Mouse (Mus musculus) forebrain, embryonic 13.5 days (tissue): Measurements from ENCODE around the gene Umps. TPM values are rescaled to one million over a fixed set of nuclear protein-coding genes. Genes with fewer than 3 reads are reported as not detected.
A peak's percentile ranks its signal among the peaks of the same experiment; 100 is the strongest.

Experiments used
- ATAC-seq: fragments of 200-750 bp; cut with Nextera tagmentation; 2 replicates; pipeline ENCODE4 v1.8.0; 2017
- H3K27ac ChIP-seq: fragments of 300-500 bp; sonication (generic); 2 replicates; pipeline ENCODE4 v1.5.1; 2015; ENCODE audit warnings: inconsistent platforms, mild to moderate bottlenecking, moderate library complexity
- H3K27me3 ChIP-seq: fragments of 300-500 bp; sonication (generic); 2 replicates; pipeline ENCODE4 v1.6.1; 2015; ENCODE audit warnings: mild to moderate bottlenecking, inconsistent platforms
- H3K36me3 ChIP-seq: fragments of 300-500 bp; sonication (generic); 2 replicates; pipeline ENCODE4 v1.6.1; 2015; ENCODE audit warnings: mild to moderate bottlenecking, inconsistent platforms; ENCODE audit not compliant: poor library complexity, severe bottlenecking
- H3K4me1 ChIP-seq: fragments of 300-500 bp; sonication (generic); 2 replicates; pipeline ENCODE4 v1.6.1; 2015; ENCODE audit warnings: inconsistent platforms
- H3K4me2 ChIP-seq: fragments of 300-500 bp; sonication (generic); 2 replicates; pipeline ENCODE4 v1.6.1; 2015; ENCODE audit warnings: inconsistent platforms, mild to moderate bottlenecking, moderate library complexity
- H3K4me3 ChIP-seq: fragments of 300-500 bp; sonication (generic); 2 replicates; pipeline ENCODE4 v1.5.1; 2015; ENCODE audit warnings: mild to moderate bottlenecking, inconsistent platforms
- H3K9ac ChIP-seq: fragments of 300-500 bp; sonication (generic); 2 replicates; pipeline ENCODE4 v1.6.1; 2015; ENCODE audit warnings: mild to moderate bottlenecking, inconsistent platforms
- H3K9me3 ChIP-seq: fragments of 300-500 bp; sonication (generic); replicated peaks from 2 replicates; pipeline ENCODE4 v1.6.1; 2016; ENCODE audit warnings: inconsistent platforms
- WGBS: fragments of 180-500 bp; shearing (Covaris S2); methylation state at CpG from one replicate; pipeline ENCODE4 v1.1.7; 2015; 5-methylcytosine and 5-hydroxymethylcytosine counted together
- polyA plus RNA-seq: library from polyadenylated mRNA; unstranded; fragments of >200 nt; fragmentation: Nextera tagmentation; extraction: Ambion mirVana; gene quantifications from 2 replicates; pipeline ENCODE4 v1.2.1, GENCODE M21; 2015

The Umps gene
- polyA plus RNA-seq, 1 experiment from 2014 or later: 40.4 TPM

DNA sequence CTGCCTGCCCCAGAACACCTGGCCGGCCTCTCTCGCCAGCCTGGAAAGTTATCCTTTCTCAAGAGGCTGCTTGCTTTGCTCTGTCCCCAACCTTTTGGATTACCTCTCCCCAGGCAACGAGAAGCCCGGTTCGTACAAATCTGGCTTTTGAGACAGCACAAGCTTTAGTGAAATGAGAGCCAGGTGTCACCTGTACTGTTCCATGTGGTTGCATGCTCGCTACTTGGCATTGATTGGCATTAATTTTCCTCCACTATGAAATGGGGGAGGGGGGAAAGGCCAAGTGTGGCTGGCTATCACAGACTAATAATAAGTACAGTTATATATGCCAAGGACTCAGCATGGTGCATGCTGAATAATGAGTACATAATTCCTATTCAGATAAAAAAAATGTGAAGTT is 27.5 kb upstream of the Umps start:
- Histone ChIP-seq H3K27me3 (0 out of 2 replicates have a peak, but pooled peaks cover 6% of the 10 kb centered on the region), H3K36me3 (no peaks in the 10 kb centered on the region), H3K9me3 (no peaks in the 10 kb centered on the region), H3K9ac (no peak overlapping the region), H3K27ac (no peak overlapping the region), H3K4me2 (no peak overlapping the region), H3K4me3 (no peak overlapping the region), H3K4me1 (no peaks in the 10 kb centered on the region)
- ATAC-seq: no peak
- 75% methylated on average over 6 of the region's 6 CpGs for WGBS

DNA sequence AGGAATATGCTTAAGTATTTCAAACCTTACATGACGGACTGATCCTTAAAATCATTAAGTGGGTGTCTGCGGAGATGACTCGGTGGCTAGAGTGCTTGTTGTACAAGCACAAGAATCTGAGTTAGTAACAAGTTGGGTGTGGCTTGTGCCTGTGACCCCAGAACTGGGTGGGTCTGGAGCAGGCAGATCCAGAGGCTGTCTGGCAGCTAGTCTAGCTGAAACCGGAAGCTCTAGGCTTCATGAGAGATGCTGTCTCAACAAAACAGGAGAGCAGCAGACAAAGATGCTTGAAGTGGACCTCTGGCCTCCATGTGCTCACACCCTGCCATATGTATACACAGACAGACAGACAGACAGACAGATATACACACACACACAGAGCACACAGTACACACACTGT is 23.9 kb upstream of the Umps start:
- no peaks in the 10 kb centered on the region for H3K9me3 ChIP-seq
- no peak overlapping the region for H3K9ac ChIP-seq
- peaks cover 26% of the 10 kb centered on the region for H3K36me3 ChIP-seq
- no peak overlapping the region for H3K4me2 ChIP-seq
- H3K4me3 ChIP-seq: no peak overlapping the region
- H3K27ac ChIP-seq: no peak overlapping the region
- WGBS: 90% methylated on average over 4 of the region's 4 CpGs
- H3K27me3 ChIP-seq: 0 out of 2 replicates have a peak, but pooled peaks cover 3% of the 10 kb centered on the region
- ATAC-seq: no peak
- H3K4me1 ChIP-seq: no peaks in the 10 kb centered on the region

- no peak overlapping the region for H3K9ac ChIP-seq
- H3K27ac ChIP-seq: no peak overlapping the region
- ATAC-seq: no peak
- no peaks in the 10 kb centered on the region for H3K9me3 ChIP-seq
- H3K36me3 ChIP-seq: peaks cover 40% of the 10 kb centered on the region
- H3K4me1 ChIP-seq: no peaks in the 10 kb centered on the region
- WGBS: 83% methylated on average over 1 of the region's 1 CpGs
- H3K4me2 ChIP-seq: no peak overlapping the region
- no peak overlapping the region for H3K4me3 ChIP-seq
- no peaks in the 10 kb centered on the region for H3K27me3 ChIP-seq
These were observed 22.3 kb upstream of the Umps start for GRCm38 (mm10) chr16:33989106-33989505.

DNA sequence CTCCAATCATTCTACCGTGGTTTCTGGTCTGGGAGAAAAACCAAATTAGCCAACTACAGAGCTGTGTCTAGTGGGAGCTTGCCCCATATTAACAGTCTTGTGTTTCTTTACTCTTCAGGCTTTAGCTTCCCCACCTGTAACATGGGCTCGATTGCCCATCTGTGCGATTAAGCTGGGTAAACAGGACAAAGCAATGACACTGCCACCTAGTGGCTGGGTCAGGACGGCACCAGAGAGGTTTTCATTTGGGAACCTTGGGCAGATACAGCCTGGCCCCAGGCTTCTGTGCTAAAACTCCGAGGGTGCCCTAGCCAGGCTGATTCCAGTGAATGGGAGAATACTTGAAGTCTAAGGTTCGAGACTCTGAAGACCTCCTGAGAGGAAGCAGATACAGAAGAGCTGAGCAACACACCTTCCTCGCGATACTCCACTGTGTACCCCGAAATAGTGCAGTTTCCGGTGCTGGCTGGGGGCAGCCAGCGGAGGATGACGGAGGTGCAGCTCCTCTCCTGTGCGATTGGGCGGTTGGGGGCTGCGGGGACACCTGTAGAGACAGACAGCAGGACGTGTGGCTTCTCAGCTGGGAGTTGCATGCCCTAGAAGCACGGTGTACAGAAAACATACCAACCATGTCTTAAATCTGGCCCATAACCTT is 21.6 kb upstream of the Umps start:
- WGBS: 64% methylated on average over 17 of the region's 17 CpGs
- no peaks in the 10 kb centered on the region for H3K4me1 ChIP-seq

GRCm38 (mm10) chr16:33986993-33987392 is 20.2 kb upstream of the Umps start:
- 93% methylated on average over 7 of the region's 7 CpGs for WGBS
- Histone ChIP-seq H3K4me1 (no peaks in the 10 kb centered on the region), H3K36me3 (peaks cover 50% of the 10 kb centered on the region), H3K9ac (no peak overlapping the region), H3K27ac (no peak overlapping the region), H3K27me3 (no peaks in the 10 kb centered on the region), H3K4me2 (no peak overlapping the region), H3K4me3 (no peak overlapping the region), H3K9me3 (no peaks in the 10 kb centered on the region)
- no peak for ATAC-seq

More for the DNA sequence above, 21.6 kb upstream of the Umps start:
- no peak for ATAC-seq
- H3K4me2 ChIP-seq: no peak overlapping the region
- no peaks in the 10 kb centered on the region for H3K9me3 ChIP-seq
- peaks cover 45% of the 10 kb centered on the region for H3K36me3 ChIP-seq
- no peak overlapping the region for H3K27ac ChIP-seq
- no peaks in the 10 kb centered on the region for H3K27me3 ChIP-seq
- H3K4me3 ChIP-seq: no peak overlapping the region
- H3K9ac ChIP-seq: no peak overlapping the region

DNA sequence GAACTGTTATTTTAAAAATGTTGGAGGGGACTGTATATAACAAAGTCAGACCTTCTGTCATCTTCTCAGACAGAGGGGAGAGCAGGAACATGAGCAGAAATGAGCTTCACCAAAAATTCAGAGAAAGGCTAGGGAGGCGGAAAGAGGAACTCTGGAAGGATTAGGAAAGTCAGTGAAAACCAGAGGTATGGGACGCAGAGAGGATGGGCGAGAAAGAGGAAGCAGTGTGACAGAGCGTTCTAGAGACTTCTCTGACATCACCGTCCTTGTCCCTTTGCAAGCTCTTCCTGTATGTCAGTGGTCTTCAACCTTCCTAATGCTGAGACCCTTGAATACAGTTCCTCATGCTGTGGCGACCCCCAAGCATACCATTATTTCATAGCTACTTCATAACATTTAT is 18.5 kb upstream of the Umps start:
- H3K27me3 ChIP-seq: no peaks in the 10 kb centered on the region
- H3K9ac ChIP-seq: no peak overlapping the region
- no peak overlapping the region for H3K4me2 ChIP-seq
- H3K9me3 ChIP-seq: no peaks in the 10 kb centered on the region
- H3K36me3 ChIP-seq: peaks cover 58% of the 10 kb centered on the region
- no peak overlapping the region for H3K27ac ChIP-seq
- H3K4me1 ChIP-seq: no peaks in the 10 kb centered on the region
- no peak for ATAC-seq
- no peak overlapping the region for H3K4me3 ChIP-seq
- 94% methylated on average over 6 of the region's 6 CpGs for WGBS

- H3K4me1 ChIP-seq: no peaks in the 10 kb centered on the region
- H3K9ac ChIP-seq: no peak overlapping the region
- H3K27me3 ChIP-seq: no peaks in the 10 kb centered on the region
- H3K27ac ChIP-seq: no peak overlapping the region
- no peaks in the 10 kb centered on the region for H3K9me3 ChIP-seq
- peaks cover 60% of the 10 kb centered on the region for H3K36me3 ChIP-seq
- ATAC-seq: no peak
- H3K4me3 ChIP-seq: no peak overlapping the region
- H3K4me2 ChIP-seq: no peak overlapping the region
- WGBS: 98% methylated on average over 6 of the region's 6 CpGs
These were observed 16.9 kb upstream of the Umps start for GRCm38 (mm10) chr16:33983712-33984111.

DNA sequence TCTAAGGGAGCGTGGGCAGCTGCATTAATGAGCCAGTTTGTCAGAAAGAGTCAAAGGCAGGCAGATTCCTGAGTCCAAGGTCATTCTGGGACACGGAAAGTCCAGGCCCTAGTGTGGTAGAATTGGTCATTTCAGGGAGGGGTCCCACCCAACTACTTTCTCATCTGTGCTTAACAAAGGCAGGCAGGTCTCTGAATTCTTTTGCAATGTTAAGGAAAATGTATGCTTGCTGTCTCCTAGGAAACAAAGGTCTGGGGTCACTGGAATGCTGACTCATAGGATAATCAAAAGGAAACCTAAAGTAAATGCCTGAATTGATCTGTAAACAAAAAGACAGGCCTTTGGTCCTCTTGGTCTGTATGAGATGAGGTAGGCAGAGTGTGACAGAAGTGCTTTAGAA is 13.0 kb upstream of the Umps start:
- Histone ChIP-seq H3K27me3 (no peaks in the 10 kb centered on the region), H3K4me3 (no peak overlapping the region), H3K9ac (no peak overlapping the region), H3K36me3 (peaks cover 63% of the 10 kb centered on the region), H3K9me3 (no peaks in the 10 kb centered on the region), H3K4me2 (no peak overlapping the region), H3K4me1 (no peaks in the 10 kb centered on the region), H3K27ac (no peak overlapping the region)
- no peak for ATAC-seq
- 42% methylated on average over 2 of the region's 2 CpGs for WGBS

DNA sequence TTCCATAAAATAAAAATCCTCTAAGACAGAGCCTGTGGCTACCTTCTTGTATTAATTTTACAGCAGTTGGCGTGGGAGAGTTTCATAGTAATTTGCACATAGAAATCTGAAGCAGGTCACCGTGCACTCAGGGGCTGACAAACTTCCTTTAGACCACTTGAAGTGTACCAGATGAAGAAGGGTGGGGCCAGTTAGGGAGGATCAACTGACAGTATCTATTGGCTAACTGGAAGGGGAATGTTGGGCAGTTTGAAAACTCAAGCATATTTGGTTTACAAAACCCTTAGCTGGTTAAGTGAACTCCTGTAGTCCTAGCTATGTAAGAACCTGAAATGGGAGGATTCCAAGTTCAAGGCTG is 424 bp upstream of the Umps start:
- Histone ChIP-seq H3K4me2 (peak overlapping the region; percentile 70), H3K36me3 (peaks cover 12% of the 10 kb centered on the region), H3K4me1 (peaks cover 14% of the 10 kb centered on the region), H3K27me3 (no peaks in the 10 kb centered on the region), H3K4me3 (peak overlapping the region; percentile 71), H3K9me3 (no peaks in the 10 kb centered on the region), H3K9ac (peak overlapping the region; percentile 84; the same call in 1 of the 2 replicates), H3K27ac (0 out of 2 replicates have a peak overlapping the region, but pooled peaks have one; percentile 32)
- WGBS: 72% methylated on average over 2 of the region's 2 CpGs
- peak; percentile 34; the same call in 1 of the 2 replicates for ATAC-seq

DNA sequence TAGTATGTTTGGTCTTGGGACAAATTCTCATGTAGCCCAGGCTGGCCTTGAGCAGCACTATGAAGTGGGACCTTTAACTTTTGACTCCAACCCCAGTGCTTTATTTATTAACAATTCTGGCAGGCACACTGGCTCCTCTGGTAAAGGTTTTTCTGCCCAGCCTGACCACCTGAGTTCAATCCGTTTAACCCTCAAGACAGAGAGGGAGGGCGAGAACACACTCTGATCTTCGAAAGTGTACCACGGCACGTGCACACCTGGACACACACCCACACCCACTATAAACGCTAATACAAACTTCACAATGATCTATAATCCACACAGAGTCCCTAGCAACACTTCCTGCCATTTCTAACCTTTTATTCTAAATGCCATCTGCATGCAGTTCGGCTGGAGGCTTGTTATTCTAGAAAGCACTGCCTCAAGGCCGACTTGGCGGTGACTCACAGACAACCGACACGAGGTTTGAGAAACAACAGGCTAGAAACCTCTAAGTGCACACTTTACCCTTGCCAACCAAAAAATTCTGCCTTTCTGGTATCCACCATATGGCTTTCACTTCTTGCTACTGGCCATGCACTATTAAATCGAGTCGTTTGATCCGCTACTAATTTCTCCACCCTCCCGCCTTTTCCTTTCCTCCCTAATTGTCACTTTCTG is 830 bp downstream of the Umps start:
- Histone ChIP-seq H3K36me3 (peaks cover 24% of the 10 kb centered on the region), H3K4me2 (peak overlapping the region; percentile 70), H3K27me3 (no peaks in the 10 kb centered on the region), H3K4me3 (peak overlapping the region; percentile 71), H3K9ac (peak overlapping the region; percentile 84), H3K4me1 (peaks cover 14% of the 10 kb centered on the region), H3K9me3 (no peaks in the 10 kb centered on the region), H3K27ac (no peak overlapping the region)
- 16% methylated on average over 15 of the region's 15 CpGs for WGBS
- 0 out of 2 replicates have a peak, but pooled peaks have one; percentile 8 for ATAC-seq

- peaks cover 49% of the 10 kb centered on the region for H3K36me3 ChIP-seq
- H3K9ac ChIP-seq: no peak overlapping the region
- no peak overlapping the region for H3K4me2 ChIP-seq
- no peak overlapping the region for H3K4me3 ChIP-seq
- peaks cover 14% of the 10 kb centered on the region for H3K4me1 ChIP-seq
- 93% methylated on average over 6 of the region's 6 CpGs for WGBS
- ATAC-seq: no peak
- no peaks in the 10 kb centered on the region for H3K9me3 ChIP-seq
- no peak overlapping the region for H3K27ac ChIP-seq
- no peaks in the 10 kb centered on the region for H3K27me3 ChIP-seq
These were observed 3.3 kb downstream of the Umps start for GRCm38 (mm10) chr16:33963509-33963908.

DNA sequence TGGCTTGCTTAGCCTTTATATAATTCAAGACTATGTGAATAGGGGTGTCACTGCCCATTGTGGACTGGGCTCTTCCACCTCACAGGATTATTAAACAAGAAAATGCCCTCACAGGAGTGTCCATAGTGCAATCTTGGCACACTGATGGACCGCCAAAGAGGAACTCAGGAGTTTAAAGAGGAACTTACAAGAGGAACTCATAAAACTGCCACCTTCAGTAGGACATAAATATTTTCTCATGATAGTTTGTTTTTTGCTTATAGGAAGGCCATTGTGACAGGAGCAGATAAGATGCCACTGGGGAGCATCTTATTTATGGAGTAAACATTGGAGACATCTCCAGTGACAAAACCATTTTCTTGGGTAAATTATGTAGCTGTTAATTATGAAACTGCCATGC is 12.0 kb downstream of the Umps start:
- H3K27me3 ChIP-seq: no peaks in the 10 kb centered on the region
- H3K4me2 ChIP-seq: no peak overlapping the region
- no peak overlapping the region for H3K4me3 ChIP-seq
- no peaks in the 10 kb centered on the region for H3K9me3 ChIP-seq
- H3K36me3 ChIP-seq: peaks cover 74% of the 10 kb centered on the region
- WGBS: 88% methylated on average over 1 of the region's 1 CpGs
- no peak for ATAC-seq
- no peak overlapping the region for H3K27ac ChIP-seq
- no peak overlapping the region for H3K9ac ChIP-seq
- no peaks in the 10 kb centered on the region for H3K4me1 ChIP-seq
